Mouse (Mus musculus) heart, embryonic 16.5 days (tissue): ENCODE measurements around the gene Maco1. TPM values are rescaled to one million over a fixed set of nuclear protein-coding genes. Genes with fewer than 3 reads are reported as not detected.

Source experiments
- ATAC-seq: fragments of 200-750 bp; cut with Nextera tagmentation; replicated peaks from 2 replicates; pipeline ENCODE4 v1.8.0; 2017; ENCODE audit warnings: moderate number of reproducible peaks; ENCODE audit not compliant: insufficient read depth, low FRiP score; ENCODE audit errors: extremely low read depth
- H3K27ac ChIP-seq: fragments of 300-500 bp; sonication (generic); 2 replicates; pipeline ENCODE4 v1.5.1; 2014; ENCODE audit warnings: mild to moderate bottlenecking, low read length, control low read depth, moderate library complexity
- H3K27me3 ChIP-seq: fragments of 300-500 bp; sonication (generic); 2 replicates; pipeline ENCODE4 v1.6.1; 2014; ENCODE audit warnings: low read length, mixed read lengths; ENCODE audit not compliant: control insufficient read depth, insufficient read depth
- H3K36me3 ChIP-seq: fragments of 300-500 bp; sonication (generic); 2 replicates; pipeline ENCODE4 v1.6.1; 2014; ENCODE audit not compliant: control insufficient read depth, insufficient read depth
- H3K4me1 ChIP-seq: fragments of 300-500 bp; sonication (generic); 2 replicates; pipeline ENCODE4 v1.6.1; 2014; ENCODE audit warnings: low read length, mixed read lengths; ENCODE audit not compliant: control insufficient read depth, insufficient read depth
- H3K4me2 ChIP-seq: fragments of 300-500 bp; sonication (generic); 2 replicates; pipeline ENCODE4 v1.6.1; 2014; ENCODE audit warnings: low read depth, mild to moderate bottlenecking, control low read depth, low read length
- H3K4me3 ChIP-seq: fragments of 300-500 bp; sonication (generic); 2 replicates; pipeline ENCODE4 v1.5.1; 2014; ENCODE audit warnings: mild to moderate bottlenecking, control low read depth, low read length
- H3K9ac ChIP-seq: fragments of 300-500 bp; sonication (generic); 2 replicates; pipeline ENCODE4 v1.6.1; 2014; ENCODE audit warnings: low read length, control low read depth
- H3K9me3 ChIP-seq: fragments of 300-500 bp; sonication (generic); replicated peaks from 2 replicates; pipeline ENCODE4 v1.6.1; 2016; ENCODE audit warnings: low read length; ENCODE audit not compliant: control insufficient read depth
- WGBS: fragments of 180-500 bp; shearing (Covaris S2); extraction: QIAGEN DNeasy Blood & Tissue Kit; methylation state at CpG from one replicate; pipeline ENCODE4 v1.1.7; 2014; 5-methylcytosine and 5-hydroxymethylcytosine counted together
- polyA plus RNA-seq: library from polyadenylated mRNA; unstranded; fragments of >200 nt; fragmentation: Nextera tagmentation; extraction: Ambion mirVana; gene quantifications from 2 replicates; pipeline ENCODE4 v1.2.1, GENCODE M21; 2015

Maco1 gene
- polyA plus RNA-seq, 1 experiment from 2014 or later, result 25.3 TPM

GRCm38 (mm10) chr4:134865789-134866188 lies 12.6 kb upstream of the Maco1 start:
- Histone ChIP-seq H3K27ac (no peak overlapping the region), H3K36me3 (no peaks in the 10 kb centered on the region), H3K27me3 (peaks cover 20% of the 10 kb centered on the region), H3K4me2 (no peak overlapping the region), H3K9me3 (no peaks in the 10 kb centered on the region), H3K4me1 (peaks cover 6% of the 10 kb centered on the region), H3K4me3 (no peak overlapping the region), H3K9ac (no peak overlapping the region)
- ATAC-seq, result no peak
- 85% methylated on average over 5 of the region's 5 CpGs for WGBS

- no peak overlapping the region for H3K27ac ChIP-seq
- no peak for ATAC-seq
- H3K9ac ChIP-seq, result no peak overlapping the region
- H3K4me1 ChIP-seq, result peaks cover 6% of the 10 kb centered on the region
- H3K9me3 ChIP-seq, result no peaks in the 10 kb centered on the region
- no peak overlapping the region for H3K4me2 ChIP-seq
- H3K27me3 ChIP-seq, result peaks cover 17% of the 10 kb centered on the region
- H3K36me3 ChIP-seq, result no peaks in the 10 kb centered on the region
- no peak overlapping the region for H3K4me3 ChIP-seq
- 62% methylated on average over 6 of the region's 6 CpGs for WGBS
Observed at GRCm38 (mm10) chr4:134865340-134865739, 12.2 kb upstream of the Maco1 start.

- Histone ChIP-seq H3K4me3 (no peak within 1 kb of the TSS), H3K9me3 (no peaks in the 10 kb centered on the region), H3K27ac (no peak within 1 kb of the TSS), H3K27me3 (peaks cover 11% of the 10 kb centered on the region), H3K9ac (no peak within 1 kb of the TSS), H3K4me2 (no peak within 1 kb of the TSS), H3K4me1 (no peaks in the 10 kb centered on the region; the same call in 1 of the 2 replicates), H3K36me3 (no peaks in the 10 kb centered on the region)
- WGBS, result 42% methylated on average over 14 of the region's 14 CpGs
- no peak for ATAC-seq
Observed at GRCm38 (mm10) chr4:134863937-134864729, 11.0 kb upstream of the Maco1 start, which contains the start of gene Rhd. TSS of gene Rhd (plus strand) at chr4:134864536.

GRCm38 (mm10) chr4:134862996-134863395 lies 9.9 kb upstream of the Maco1 start:
- H3K9ac ChIP-seq, result no peak overlapping the region
- H3K9me3 ChIP-seq, result no peaks in the 10 kb centered on the region
- no peaks in the 10 kb centered on the region for H3K36me3 ChIP-seq
- H3K4me1 ChIP-seq, result no peaks in the 10 kb centered on the region
- 79% methylated on average over 7 of the region's 7 CpGs for WGBS
- H3K4me2 ChIP-seq, result no peak overlapping the region
- H3K27ac ChIP-seq, result no peak overlapping the region
- peaks cover under 1% of the 10 kb centered on the region for H3K27me3 ChIP-seq
- ATAC-seq, result no peak
- no peak overlapping the region for H3K4me3 ChIP-seq

GRCm38 (mm10) chr4:134861884-134862283 lies 8.7 kb upstream of the Maco1 start:
- Histone ChIP-seq H3K27ac (no peak overlapping the region), H3K4me2 (no peak overlapping the region), H3K4me3 (no peak overlapping the region), H3K9ac (no peak overlapping the region), H3K27me3 (no peaks in the 10 kb centered on the region), H3K4me1 (no peaks in the 10 kb centered on the region), H3K9me3 (no peaks in the 10 kb centered on the region), H3K36me3 (no peaks in the 10 kb centered on the region)
- WGBS, result 74% methylated on average over 6 of the region's 6 CpGs
- ATAC-seq, result no peak

GRCm38 (mm10) chr4:134858494-134858893 lies 5.3 kb upstream of the Maco1 start:
- peaks cover 4% of the 10 kb centered on the region; the same call in 1 of the 2 replicates for H3K27me3 ChIP-seq
- WGBS, result 73% methylated on average over 4 of the region's 4 CpGs
- no peaks in the 10 kb centered on the region for H3K9me3 ChIP-seq
- no peak overlapping the region for H3K9ac ChIP-seq
- ATAC-seq, result no peak
- H3K36me3 ChIP-seq, result no peaks in the 10 kb centered on the region
- no peak overlapping the region for H3K4me3 ChIP-seq
- H3K4me2 ChIP-seq, result no peak overlapping the region
- no peaks in the 10 kb centered on the region for H3K4me1 ChIP-seq
- no peak overlapping the region for H3K27ac ChIP-seq

GRCm38 (mm10) chr4:134856501-134856900 lies 3.4 kb upstream of the Maco1 start:
- H3K27me3 ChIP-seq, result peaks cover 4% of the 10 kb centered on the region; the same call in 1 of the 2 replicates
- 35% methylated on average over 5 of the region's 5 CpGs for WGBS
- no peaks in the 10 kb centered on the region for H3K36me3 ChIP-seq
- no peak overlapping the region for H3K4me2 ChIP-seq
- no peaks in the 10 kb centered on the region for H3K9me3 ChIP-seq
- H3K9ac ChIP-seq, result no peak overlapping the region
- no peak overlapping the region for H3K27ac ChIP-seq
- no peak overlapping the region for H3K4me3 ChIP-seq
- ATAC-seq, result no peak
- H3K4me1 ChIP-seq, result peaks cover 6% of the 10 kb centered on the region; the same call in 1 of the 2 replicates

GRCm38 (mm10) chr4:134856056-134856455 lies 2.9 kb upstream of the Maco1 start:
- Histone ChIP-seq H3K9ac (no peak overlapping the region), H3K36me3 (no peaks in the 10 kb centered on the region), H3K4me2 (no peak overlapping the region), H3K27me3 (peaks cover 4% of the 10 kb centered on the region; the same call in 1 of the 2 replicates), H3K9me3 (no peaks in the 10 kb centered on the region), H3K4me3 (no peak overlapping the region), H3K27ac (no peak overlapping the region), H3K4me1 (peaks cover 10% of the 10 kb centered on the region; the same call in 1 of the 2 replicates)
- ATAC-seq, result no peak
- 46% methylated on average over 5 of the region's 5 CpGs for WGBS

GRCm38 (mm10) chr4:134855371-134855770 lies 2.2 kb upstream of the Maco1 start:
- Histone ChIP-seq H3K27ac (no peak overlapping the region), H3K4me2 (no peak overlapping the region)
- no peak for ATAC-seq

More at GRCm38 (mm10) chr4:134855371-134855770, 2.2 kb upstream of the Maco1 start:
- WGBS, result 64% methylated on average over 3 of the region's 3 CpGs
- Histone ChIP-seq H3K4me3 (no peak overlapping the region), H3K27me3 (peaks cover 4% of the 10 kb centered on the region; the same call in 1 of the 2 replicates), H3K9ac (no peak overlapping the region), H3K4me1 (peaks cover 15% of the 10 kb centered on the region; the same call in 1 of the 2 replicates), H3K9me3 (no peaks in the 10 kb centered on the region), H3K36me3 (no peaks in the 10 kb centered on the region)
